In genomic region chr3:8739299-8739698, GRCm38 (mm10) we compare ENCODE assay signal across 27 mouse cellular contexts.
DNase-seq lines count a peak whose midpoint lies in the region; ATAC-seq and TF ChIP-seq lines count a peak whose summit lies in the region.
"Had no signal": no experiment of that assay in that cellular context is flagged by ENCODE, and none has a peak within 500 bp of the region (broad histone marks: within the 10 kb centered on the region; RNA-seq: fewer than 3 reads in every experiment).

No protein-coding gene starts in this region.

- no peak for DNase-seq in kidney, adult 11 months
- DNase-seq in kidney, postnatal 0 days (ENCODE audit: low spot score): peak; percentile 86
- DNase-seq in kidney, adult 18-20 months: no peak
- DNase-seq in kidney, postnatal 4 days: peak; percentile 62 to 75
- DNase-seq in kidney, adult 8-10 months: no peak
- DNase-seq in gastrocnemius, postnatal 36 days: no peak
- DNase-seq: adrenal gland, adult 8-10 months; adrenal gland, postnatal 25 days; cerebellum, adult 11-12 months; cerebellum, adult 8-10 months; cerebellum, postnatal 10 days; cerebellum, postnatal 36 days; embryo, embryonic 11 days; gastrocnemius, adult 2 months; gastrocnemius, postnatal 14 days; heart, adult 18-20 months had no signal

- H3K9me3 ChIP-seq in kidney, embryonic 14.5 days (ENCODE audit: control insufficient read depth, low read length): no peaks in the 10 kb centered on the region
- H3K9me3 ChIP-seq in kidney, postnatal 0 days (replicated peaks; ENCODE audit: low read length): no peaks in the 10 kb centered on the region
- H3K9me3 ChIP-seq: embryonic facial prominence, embryonic 10.5 days; embryonic facial prominence, embryonic 13.5 days; forebrain, embryonic 13.5 days; heart, embryonic 13.5 days; hindbrain, embryonic 12.5 days; hindbrain, embryonic 15.5 days had no signal

- no peaks in the 10 kb centered on the region for H3K27me3 ChIP-seq in kidney, embryonic 14.5 days (ENCODE audit: control insufficient read depth, insufficient read depth, low read length)
- H3K27me3 ChIP-seq in kidney, postnatal 0 days (ENCODE audit: insufficient read depth, low read length): no peaks in the 10 kb centered on the region
- H3K27me3 ChIP-seq: embryonic facial prominence, embryonic 13.5 days; forebrain, embryonic 13.5 days; heart, embryonic 13.5 days; hindbrain, embryonic 12.5 days; hindbrain, embryonic 15.5 days had no signal

- 42% methylated on average over 14 of the region's 14 CpGs for WGBS in kidney, embryonic 14.5 days
- 43% methylated on average over 14 of the region's 14 CpGs for WGBS in kidney, postnatal 0 days

- intact Hi-C loops in gastrocnemius, postnatal 36 days (cut with DNase I): no loop called here

- H3K36me3 ChIP-seq in kidney, embryonic 14.5 days (ENCODE audit: control insufficient read depth, insufficient read depth, low read length): no peaks in the 10 kb centered on the region
- H3K36me3 ChIP-seq in kidney, postnatal 0 days (ENCODE audit: insufficient read depth, low read length): no peaks in the 10 kb centered on the region
- H3K36me3 ChIP-seq: embryonic facial prominence, embryonic 10.5 days; embryonic facial prominence, embryonic 13.5 days; heart, embryonic 13.5 days; hindbrain, embryonic 12.5 days; hindbrain, embryonic 15.5 days had no signal

- H3K4me3 ChIP-seq in kidney, embryonic 14.5 days (ENCODE audit: low read length): no peak overlapping the region
- no peak overlapping the region for H3K4me3 ChIP-seq in kidney, postnatal 0 days (replicated peaks; ENCODE audit: low read depth, low read length)
- H3K4me3 ChIP-seq: embryonic facial prominence, embryonic 10.5 days; embryonic facial prominence, embryonic 13.5 days; erythroblast, embryonic 14.5 days; forebrain, embryonic 13.5 days; gastrocnemius, adult 2 months; heart, embryonic 13.5 days; hindbrain, embryonic 12.5 days; hindbrain, embryonic 15.5 days had no signal

- ATAC-seq in kidney, embryonic 14.5 days (ENCODE audit: low FRiP score, low TSS enrichment): peak; percentile 68
- ATAC-seq in kidney, postnatal 0 days (replicated peaks; ENCODE audit: low FRiP score, low read depth): peak; percentile 73
- ATAC-seq: activated CD4-positive, CD25-positive, alpha-beta regulatory T cell, adult 4 months; CD4-positive, CD25-positive, alpha-beta regulatory T cell, adult 4 months; forebrain, embryonic 13.5 days; forebrain, embryonic 16.5 days had no signal

- no peak overlapping the region for H3K4me2 ChIP-seq in kidney, embryonic 14.5 days (replicated peaks; ENCODE audit: low read depth, low read length)
- no peak overlapping the region for H3K4me2 ChIP-seq in kidney, postnatal 0 days (ENCODE audit: low read length)
- H3K4me2 ChIP-seq: embryonic facial prominence, embryonic 13.5 days; forebrain, embryonic 13.5 days; heart, embryonic 13.5 days; hindbrain, embryonic 12.5 days; hindbrain, embryonic 15.5 days had no signal

- no peak overlapping the region for H3K27ac ChIP-seq in kidney, embryonic 14.5 days (ENCODE audit: low read depth, low read length)
- H3K27ac ChIP-seq in kidney, postnatal 0 days: no peak overlapping the region
- H3K27ac ChIP-seq: embryonic facial prominence, embryonic 10.5 days; embryonic facial prominence, embryonic 13.5 days; forebrain, embryonic 13.5 days; gastrocnemius, adult 2 months; heart, embryonic 13.5 days; hindbrain, embryonic 12.5 days; hindbrain, embryonic 15.5 days had no signal

- TF ChIP-seq CTCF in kidney, postnatal 0 days (IDR thresholded peaks at IDR 0.05; ENCODE audit: low read depth): no peak

- H3K4me1 ChIP-seq in kidney, embryonic 14.5 days (ENCODE audit: control insufficient read depth, insufficient read depth, low read length): peaks cover 8% of the 10 kb centered on the region; the same call in 1 of the 2 replicates
- H3K4me1 ChIP-seq in kidney, postnatal 0 days (replicated peaks; ENCODE audit: insufficient read depth, low read length): no peaks in the 10 kb centered on the region; the same call in 1 of the 2 replicates

- no peak overlapping the region for H3K9ac ChIP-seq in kidney, embryonic 14.5 days (ENCODE audit: low read depth, low read length)
- no peak overlapping the region for H3K9ac ChIP-seq in kidney, postnatal 0 days (ENCODE audit: low read depth, low read length)
- H3K9ac ChIP-seq: embryonic facial prominence, embryonic 13.5 days; forebrain, embryonic 13.5 days; heart, embryonic 13.5 days; hindbrain, embryonic 12.5 days; hindbrain, embryonic 15.5 days had no signal

Comparison
In these comparisons a context has a peak if more than half of its experiments do, and no peak if none do; other contexts are left out.
1. DNase-seq: peak in kidney, postnatal 0 days (single experiment) and kidney, postnatal 4 days (2 of 2); none in kidney, adult 11 months (single experiment), kidney, adult 18-20 months (single experiment), kidney, adult 8-10 months (0 of 2) and gastrocnemius, postnatal 36 days (0 of 2).